ENCODE assay signal across 13 mouse cellular contexts in the genomic region with DNA sequence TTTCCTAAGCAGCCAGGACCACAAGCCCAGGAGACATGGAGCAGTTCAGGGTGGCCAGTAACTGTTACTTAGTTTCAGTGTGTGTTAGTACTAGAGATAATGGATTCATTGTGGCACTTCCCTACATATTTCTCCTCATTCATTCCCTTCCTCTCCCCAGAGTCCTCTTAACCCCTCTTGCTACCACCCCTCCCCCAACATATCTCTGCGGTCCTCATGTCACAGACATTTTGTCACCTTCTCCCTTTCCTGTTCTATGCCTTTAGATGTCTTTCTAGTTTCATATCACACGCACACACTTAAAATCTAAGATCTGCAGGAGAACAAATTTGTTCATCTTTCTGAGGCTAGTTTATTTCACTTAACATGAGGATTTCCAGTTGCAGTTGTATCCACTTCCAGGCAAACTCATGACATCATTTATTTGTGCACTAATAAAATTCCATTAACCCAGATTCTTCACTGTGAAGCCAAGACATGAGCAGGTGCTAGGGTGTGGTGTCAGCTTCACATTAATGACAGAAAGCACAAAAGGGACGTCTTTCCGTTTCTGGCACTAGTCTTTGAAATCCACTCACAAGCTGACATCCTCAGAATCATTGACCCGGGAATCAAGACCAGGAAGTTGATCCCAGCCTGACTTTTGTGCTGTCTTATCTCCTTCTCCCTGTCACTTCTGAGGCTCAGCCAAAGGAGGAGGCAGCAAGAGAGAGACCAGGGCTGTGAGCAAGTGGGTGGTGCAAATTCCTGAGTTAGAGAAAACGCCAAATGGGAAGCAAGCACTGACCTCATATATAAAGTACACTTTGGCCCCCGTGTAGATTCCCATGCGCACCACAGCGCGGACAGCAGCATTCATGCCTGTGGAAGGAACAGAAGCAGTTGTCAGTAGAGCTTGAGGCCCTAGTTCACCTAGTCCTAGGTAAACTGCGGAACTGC. TPM values are rescaled to one million over a fixed set of nuclear protein-coding genes. Genes with fewer than 3 reads are reported as not detected.
DNase-seq lines count a peak whose midpoint lies in the region; ATAC-seq and TF ChIP-seq lines count a peak whose summit lies in the region.
"Had no signal": no experiment of that assay in that cellular context is flagged by ENCODE, and none has a peak within 500 bp of the region (broad histone marks: within the 10 kb centered on the region; RNA-seq: fewer than 3 reads in every experiment).

No protein-coding gene starts in this region.

- no peaks in the 10 kb centered on the region for H3K27me3 ChIP-seq in lung, embryonic 14.5 days (ENCODE audit: insufficient read depth, low read length)
- no peaks in the 10 kb centered on the region for H3K27me3 ChIP-seq in heart, postnatal 0 days (ENCODE audit: control insufficient read depth, insufficient read depth, low read length)
- H3K27me3 ChIP-seq: embryonic facial prominence, embryonic 12.5 days; Patski had no signal

- no peaks in the 10 kb centered on the region for H3K9me3 ChIP-seq in lung, embryonic 14.5 days (ENCODE audit: low read depth, low read length)
- H3K9me3 ChIP-seq in heart, postnatal 0 days (replicated peaks; ENCODE audit: control insufficient read depth, low read length) = no peaks in the 10 kb centered on the region
- H3K9me3 ChIP-seq: embryonic facial prominence, embryonic 12.5 days had no signal

- no peak for TF ChIP-seq EP300 in heart, postnatal 0 days (IDR thresholded peaks at IDR 0.05; ENCODE audit: low read depth)

- no peaks in the 10 kb centered on the region for H3K36me3 ChIP-seq in lung, embryonic 14.5 days (ENCODE audit: insufficient read depth)
- H3K36me3 ChIP-seq in heart, postnatal 0 days (replicated peaks; ENCODE audit: control insufficient read depth, insufficient read depth, low read length) = no peaks in the 10 kb centered on the region; the same call in 1 of the 2 replicates
- H3K36me3 ChIP-seq: embryonic facial prominence, embryonic 12.5 days had no signal

- no peak overlapping the region for H3K9ac ChIP-seq in lung, embryonic 14.5 days
- no peak overlapping the region for H3K9ac ChIP-seq in heart, postnatal 0 days (replicated peaks; ENCODE audit: low read depth, low read length)
- H3K9ac ChIP-seq: embryonic facial prominence, embryonic 12.5 days had no signal

- WGBS in lung, embryonic 14.5 days = 33% methylated on average over 11 of the region's 11 CpGs
- WGBS in heart, postnatal 0 days = 19% methylated on average over 11 of the region's 11 CpGs

- H3K4me2 ChIP-seq in lung, embryonic 14.5 days = no peak overlapping the region
- 0 out of 2 replicates have a peak overlapping the region, but pooled peaks have one; percentile 2 for H3K4me2 ChIP-seq in heart, postnatal 0 days (ENCODE audit: low read depth, low read length)
- H3K4me2 ChIP-seq: embryonic facial prominence, embryonic 12.5 days had no signal

- peak; percentile 44 for DNase-seq in lung, embryonic 14.5 days
- DNase-seq in lung, postnatal 25 days (ENCODE audit: low spot score) = no peak
- peak; percentile 47 for DNase-seq in ZHBTc4 (ENCODE audit: low read depth, low spot score)
- peak; percentile 69 for DNase-seq in heart, postnatal 0 days (ENCODE audit: low spot score)
- DNase-seq in naive thymus-derived CD4-positive, alpha-beta T cell, adult 2 months (ENCODE audit: low read depth) = peak; percentile 40
- no peak for DNase-seq in layer of hippocampus, adult 18-20 months (ENCODE audit: low spot score in 2 of 2)
- DNase-seq in frontal cortex, postnatal 25 days (ENCODE audit: low spot score in 2 of 2) = no peak
- no peak for DNase-seq in adrenal gland, adult 18-20 months (ENCODE audit: low spot score in 2 of 2)
- DNase-seq: gastrocnemius, postnatal 10 days; right cerebral cortex, postnatal 4 days had no signal

- peak; percentile 44 for ATAC-seq in lung, embryonic 14.5 days (ENCODE audit: insufficient read depth)
- ATAC-seq in heart, postnatal 0 days (ENCODE audit: insufficient read depth, low read depth) = peak; percentile 47
- ATAC-seq: Patski had no signal

- peaks cover 10% of the 10 kb centered on the region for H3K4me1 ChIP-seq in lung, embryonic 14.5 days (ENCODE audit: insufficient read depth)
- peaks cover 58% of the 10 kb centered on the region for H3K4me1 ChIP-seq in heart, postnatal 0 days (ENCODE audit: control insufficient read depth, insufficient read depth)

- H3K4me3 ChIP-seq in lung, embryonic 14.5 days (ENCODE audit: low read depth, low read length) = no peak overlapping the region
- H3K4me3 ChIP-seq in heart, postnatal 0 days (ENCODE audit: low read depth, low read length) = no peak overlapping the region
- H3K4me3 ChIP-seq: embryonic facial prominence, embryonic 12.5 days; layer of hippocampus, adult 2 months had no signal

- H3K27ac ChIP-seq in lung, embryonic 14.5 days (ENCODE audit: low read depth) = no peak overlapping the region
- peak overlapping the region; percentile 93 for H3K27ac ChIP-seq in heart, postnatal 0 days (ENCODE audit: low read depth)
- H3K27ac ChIP-seq: embryonic facial prominence, embryonic 12.5 days; layer of hippocampus, adult 2 months had no signal

- TF ChIP-seq CTCF in lung, embryonic 14.5 days (IDR thresholded peaks at IDR 0.05; ENCODE audit: low read depth) = no peak
- no peak for TF ChIP-seq CTCF in heart, postnatal 0 days (IDR thresholded peaks at IDR 0.05; ENCODE audit: low read depth)

RNA-seq across cellular contexts. Expression of gene Pfkp, which starts 13.2 kb away (rescaled TPM):
- polyA plus RNA-seq in lung, embryonic 14.5 days (2014; fragmentation: Nextera tagmentation; extraction: Ambion mirVana) = 20.0 and 20.8 TPM in 2 replicates
- 149 and 162 TPM in 2 replicates for total RNA-seq in heart, postnatal 0 days (2014; rRNA removed; ENCODE audit: low replicate concordance)
- 77.3 and 82.9 TPM in 2 replicates for polyA plus RNA-seq in heart, postnatal 0 days (2015; fragmentation: Nextera tagmentation; extraction: Ambion mirVana)
- 100 to 1,000 TPM; 197 to 210 TPM for total RNA-seq in layer of hippocampus, adult 18-20 months (2021)
- 100 to 1,000 TPM in 1 of 2 experiments, 10 to 100 TPM in 1; 96.3 to 122 TPM for total RNA-seq in adrenal gland, adult 18-20 months (2021)

Comparison
In these comparisons a context has a peak if more than half of its experiments do, and no peak if none do; other contexts are left out.
1. DNase-seq: peak in lung, embryonic 14.5 days (single experiment), ZHBTc4 (single experiment), heart, postnatal 0 days (single experiment) and naive thymus-derived CD4-positive, alpha-beta T cell, adult 2 months (single experiment); none in lung, postnatal 25 days (single experiment), layer of hippocampus, adult 18-20 months (0 of 2), frontal cortex, postnatal 25 days (0 of 2) and adrenal gland, adult 18-20 months (0 of 2).